Mouse (Mus musculus) stomach, embryonic 15.5 days (tissue): ENCODE data around the gene Commd3. TPM values are rescaled to one million over a fixed set of nuclear protein-coding genes. Genes with fewer than 3 reads are reported as not detected.

Experiments
- polyA plus RNA-seq: library from polyadenylated mRNA; unstranded; fragments of >200 nt; fragmentation: Nextera tagmentation; extraction: Ambion mirVana; gene quantifications from 2 replicates; pipeline ENCODE4 v1.2.1, GENCODE M21; 2015

The Commd3 gene
- polyA plus RNA-seq, 1 experiment from 2014 or later: 197 TPM

Other genes starting within 250 kb of the Commd3 start
- 20.9 and 23.9 TPM in 2 replicates for gene Bmi1, start 4.6 kb downstream of the Commd3 start, polyA plus RNA-seq
- gene Spag6, start 21.6 kb downstream of the Commd3 start, polyA plus RNA-seq: 0.06 and 0.12 TPM in 2 replicates